Mouse (Mus musculus) liver, embryonic 11.5 days (tissue): ENCODE measurements around the gene Platr17. TPM values are rescaled to one million over a fixed set of nuclear protein-coding genes. Genes with fewer than 3 reads are reported as not detected.
"Not testable (repeated sequence)": the region's sequence is repeated elsewhere in the genome, so short reads cannot be mapped to it uniquely, and the experiment has no call there.

Experiments used
- ATAC-seq: fragments of 200-750 bp; cut with Nextera tagmentation; replicated peaks from 2 replicates; pipeline ENCODE4 v1.8.0; 2017; ENCODE audit warnings: moderate number of reproducible peaks, mild to moderate bottlenecking, moderate TSS enrichment, moderate library complexity; ENCODE audit not compliant: low FRiP score
- DNase-seq: peaks from one replicate; pipeline ENCODE4 v3.0.0-alpha.2; 2017; ENCODE audit warnings: low spot score
- H3K27ac ChIP-seq: fragments of 300-500 bp; sonication (generic); 2 replicates; pipeline ENCODE4 v1.5.1; 2014; ENCODE audit warnings: mild to moderate bottlenecking, low read depth, low read length, control low read depth
- H3K27me3 ChIP-seq: fragments of 300-500 bp; sonication (generic); replicated peaks from 2 replicates; pipeline ENCODE4 v1.6.1; 2014; ENCODE audit warnings: low read length, mixed read lengths; ENCODE audit not compliant: control insufficient read depth, insufficient read depth
- H3K36me3 ChIP-seq: fragments of 300-500 bp; sonication (generic); 2 replicates; pipeline ENCODE4 v1.6.1; 2014; ENCODE audit warnings: mild to moderate bottlenecking, low read length, moderate library complexity, mixed read lengths; ENCODE audit not compliant: control insufficient read depth, insufficient read depth
- H3K4me1 ChIP-seq: fragments of 300-500 bp; sonication (generic); replicated peaks from 2 replicates; pipeline ENCODE4 v1.6.1; 2014; ENCODE audit warnings: low read length, mixed read lengths; ENCODE audit not compliant: control insufficient read depth, insufficient read depth
- H3K4me2 ChIP-seq: fragments of 300-500 bp; sonication (generic); 2 replicates; pipeline ENCODE4 v1.6.1; 2014; ENCODE audit warnings: mild to moderate bottlenecking, control low read depth, moderate library complexity
- H3K4me3 ChIP-seq: fragments of 300-500 bp; sonication (generic); 2 replicates; pipeline ENCODE4 v1.5.1; 2014; ENCODE audit warnings: low read depth, low read length, control low read depth
- H3K9ac ChIP-seq: fragments of 300-500 bp; sonication (generic); 2 replicates; pipeline ENCODE4 v1.6.1; 2014; ENCODE audit warnings: low read depth, low read length, control low read depth
- H3K9me3 ChIP-seq: fragments of 300-500 bp; sonication (generic); 2 replicates; pipeline ENCODE4 v1.6.1; 2016; ENCODE audit warnings: low read length, inconsistent platforms, mixed read lengths; ENCODE audit not compliant: control insufficient read depth
- WGBS: fragments of 180-500 bp; shearing (Covaris S2); extraction: QIAGEN DNeasy Blood & Tissue Kit; methylation state at CpG from one replicate; pipeline ENCODE4 v1.1.7; 2014; 5-methylcytosine and 5-hydroxymethylcytosine counted together
- polyA plus RNA-seq: library from polyadenylated mRNA; unstranded; fragments of >200 nt; fragmentation: Nextera tagmentation; extraction: Ambion mirVana; gene quantifications from 2 replicates; pipeline ENCODE4 v1.2.1, GENCODE M21; 2014

Platr17 gene
- polyA plus RNA-seq, 1 experiment from 2014 or later, result 2.2 TPM

DNA sequence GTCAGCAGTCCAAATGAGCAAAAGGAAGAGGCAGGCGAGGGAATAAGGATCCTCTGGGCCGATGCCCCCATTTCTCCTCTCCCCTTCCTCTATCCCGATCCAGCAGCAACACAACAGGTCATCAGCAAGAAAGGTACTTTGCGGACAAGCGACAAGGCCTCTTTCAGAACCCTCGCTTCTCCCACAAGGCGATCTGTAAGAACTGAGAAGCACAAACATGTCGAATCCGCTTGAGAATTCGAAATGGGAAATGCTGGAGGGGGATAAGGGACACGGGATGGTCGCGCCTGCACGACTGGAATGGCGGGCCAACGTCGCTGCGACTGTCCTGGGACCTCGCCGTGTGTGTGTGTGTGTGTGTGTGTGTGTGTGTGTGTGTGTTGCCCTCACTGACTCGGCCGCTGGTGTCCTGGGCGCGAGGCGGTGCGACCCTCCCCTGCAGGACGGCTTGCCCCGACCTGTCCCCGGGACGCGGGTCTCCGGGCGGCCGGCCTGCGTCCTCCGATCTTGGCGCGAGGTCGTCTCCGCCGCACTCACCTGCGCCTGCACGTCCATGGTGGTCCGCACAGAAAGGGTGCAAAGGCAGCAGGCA is 14.9 kb upstream of the Platr17 start:
- ATAC-seq, result peak; percentile 35
- peak overlapping the region; percentile 77 for H3K4me3 ChIP-seq
- H3K36me3 ChIP-seq, H3K27me3 ChIP-seq, DNase-seq, H3K9me3 ChIP-seq: not testable (repeated sequence)
- peak overlapping the region; percentile 80 for H3K4me2 ChIP-seq
- H3K9ac ChIP-seq, result peak overlapping the region; percentile 84
- peak overlapping the region; percentile 51 for H3K27ac ChIP-seq
- under 1% methylated on average over 43 of the region's 44 CpGs for WGBS
- peaks cover 15% of the 10 kb centered on the region for H3K4me1 ChIP-seq

DNA sequence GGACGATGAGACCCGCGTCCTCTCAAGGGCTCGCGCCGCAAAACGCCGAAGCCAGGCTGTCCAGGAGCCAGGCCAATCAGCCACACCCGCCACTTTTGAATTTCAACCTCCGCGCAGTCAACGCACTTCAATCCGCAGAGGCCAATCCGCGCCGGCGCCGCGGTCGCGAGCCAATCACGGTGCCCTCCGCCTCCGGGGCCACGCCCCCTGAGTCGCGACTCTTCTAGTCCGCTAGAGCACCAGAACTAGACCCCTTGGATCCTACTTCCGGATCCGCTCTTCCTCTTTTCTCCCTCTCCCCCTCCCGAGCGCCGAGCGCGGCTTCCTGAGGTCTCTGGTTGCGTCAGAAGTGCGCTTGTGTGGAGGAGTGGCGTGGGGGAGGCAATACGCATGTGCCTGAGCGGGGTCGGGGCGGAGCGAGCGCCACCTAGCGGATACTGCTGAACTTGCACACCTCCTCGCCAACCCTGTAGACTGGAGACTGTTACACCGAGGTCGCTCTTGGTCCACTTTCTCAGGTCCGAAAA is 14.3 kb upstream of the Platr17 start, which contains the start of gene Kifc1:
TSS of gene Kifc1 (minus strand) at position 129 of the 527 bp plus-strand sequence.
- H3K36me3 ChIP-seq, result peaks cover 7% of the 10 kb centered on the region
- H3K4me3 ChIP-seq, result peak within 1 kb of the TSS; percentile 77
- H3K27ac ChIP-seq, result peak within 1 kb of the TSS; percentile 51
- peaks cover 15% of the 10 kb centered on the region for H3K4me1 ChIP-seq
- peak; percentile 98 for ATAC-seq
- no peaks in the 10 kb centered on the region for H3K9me3 ChIP-seq
- peak; percentile 99 for DNase-seq
- peak within 1 kb of the TSS; percentile 84 for H3K9ac ChIP-seq
- H3K4me2 ChIP-seq, result peak within 1 kb of the TSS; percentile 80
- WGBS, result under 1% methylated on average over 49 of the region's 49 CpGs
- no peaks in the 10 kb centered on the region for H3K27me3 ChIP-seq

DNA sequence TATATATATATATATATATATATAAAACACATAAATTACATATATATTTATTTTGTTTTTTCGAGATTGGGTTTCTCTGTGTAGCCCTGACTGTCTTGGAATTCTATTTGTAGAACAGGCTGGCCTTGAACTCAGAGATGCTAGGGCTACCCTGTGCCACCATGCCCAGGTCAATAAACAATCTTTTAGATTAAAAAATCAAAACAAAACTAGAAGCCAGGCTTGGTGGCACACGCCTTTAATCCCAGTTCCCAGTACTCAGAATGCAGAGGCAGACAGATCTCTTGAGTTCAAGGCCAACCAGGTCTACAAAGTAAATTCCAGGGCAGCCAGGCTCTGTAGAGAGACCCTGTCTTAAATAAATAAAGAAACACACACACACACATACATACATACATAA is 13.6 kb upstream of the Platr17 start:
- Histone ChIP-seq H3K27ac (no peak overlapping the region), H3K9ac (no peak overlapping the region), H3K9me3 (no peaks in the 10 kb centered on the region), H3K4me3 (no peak overlapping the region), H3K4me2 (no peak overlapping the region), H3K4me1 (peaks cover 15% of the 10 kb centered on the region), H3K27me3 (no peaks in the 10 kb centered on the region), H3K36me3 (no peaks in the 10 kb centered on the region; the same call in 1 of the 2 replicates)
- no peak for ATAC-seq
- 67% methylated on average over 2 of the region's 2 CpGs for WGBS
- no peak for DNase-seq

- WGBS, result 67% methylated on average over 6 of the region's 6 CpGs
- not testable (repeated sequence) for ATAC-seq
Measured at GRCm38 (mm10) chr17:33891892-33892291, 13.0 kb upstream of the Platr17 start.

DNA sequence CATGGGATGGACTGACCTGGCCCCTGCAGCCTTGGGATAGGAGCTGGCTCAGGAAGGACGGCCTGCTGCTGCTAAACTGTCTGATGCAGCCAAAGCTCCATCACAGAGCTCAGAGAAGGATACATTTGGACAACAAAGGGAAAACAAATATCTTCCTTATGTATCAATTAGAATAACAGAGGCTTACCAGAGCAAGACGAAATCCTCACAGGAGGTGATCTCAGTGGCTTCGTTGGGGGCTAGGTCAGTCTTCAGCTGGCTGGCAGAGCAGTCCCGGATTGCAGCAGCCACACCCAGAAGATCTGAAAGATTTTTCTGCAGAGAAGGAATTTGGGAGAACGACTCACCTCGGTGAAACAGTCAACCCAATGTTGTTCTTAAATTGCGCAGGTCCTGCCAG is 12.5 kb upstream of the Platr17 start:
- 36% methylated on average over 7 of the region's 7 CpGs for WGBS
- no peaks in the 10 kb centered on the region for H3K9me3 ChIP-seq
- H3K4me1 ChIP-seq, result peaks cover 15% of the 10 kb centered on the region
- H3K4me3 ChIP-seq, result no peak overlapping the region
- ATAC-seq (no peak), DNase-seq (no peak)
- no peak overlapping the region for H3K9ac ChIP-seq
- no peaks in the 10 kb centered on the region for H3K36me3 ChIP-seq
- no peaks in the 10 kb centered on the region for H3K27me3 ChIP-seq
- H3K27ac ChIP-seq, result no peak overlapping the region
- H3K4me2 ChIP-seq, result no peak overlapping the region

More at GRCm38 (mm10) chr17:33891892-33892291, 13.0 kb upstream of the Platr17 start:
- H3K4me2 ChIP-seq, H3K9me3 ChIP-seq, H3K27ac ChIP-seq, H3K36me3 ChIP-seq, DNase-seq, H3K27me3 ChIP-seq, H3K4me3 ChIP-seq, H3K9ac ChIP-seq: not testable (repeated sequence)
- peaks cover 15% of the 10 kb centered on the region for H3K4me1 ChIP-seq

- not testable (repeated sequence) for H3K4me2 ChIP-seq, H3K9ac ChIP-seq, H3K36me3 ChIP-seq, ATAC-seq, H3K27ac ChIP-seq, H3K4me3 ChIP-seq, DNase-seq, H3K9me3 ChIP-seq, H3K27me3 ChIP-seq
- WGBS, result 72% methylated on average over 4 of the region's 4 CpGs
- peaks cover 16% of the 10 kb centered on the region for H3K4me1 ChIP-seq
Measured at GRCm38 (mm10) chr17:33893011-33893410, 11.9 kb upstream of the Platr17 start.

GRCm38 (mm10) chr17:33897114-33897794 is 7.7 kb upstream of the Platr17 start:
- Histone ChIP-seq H3K4me2 (no peak overlapping the region), H3K27ac (peak overlapping the region; percentile 25; the same call in 1 of the 2 replicates), H3K9me3 (no peaks in the 10 kb centered on the region), H3K36me3 (no peaks in the 10 kb centered on the region), H3K4me1 (peaks cover 24% of the 10 kb centered on the region), H3K27me3 (no peaks in the 10 kb centered on the region), H3K9ac (no peak overlapping the region), H3K4me3 (no peak overlapping the region)
- ATAC-seq (no peak; the same call in 1 of the 2 replicates), DNase-seq (no peak)
- WGBS, result 24% methylated on average over 6 of the region's 6 CpGs

- H3K36me3 ChIP-seq, H3K4me2 ChIP-seq, DNase-seq, H3K27ac ChIP-seq, H3K9me3 ChIP-seq, H3K4me3 ChIP-seq, H3K9ac ChIP-seq, ATAC-seq, H3K27me3 ChIP-seq: not testable (repeated sequence)
- 77% methylated on average over 4 of the region's 4 CpGs for WGBS
- peaks cover 31% of the 10 kb centered on the region for H3K4me1 ChIP-seq
Measured at GRCm38 (mm10) chr17:33898193-33898592, 6.7 kb upstream of the Platr17 start.
